Comparison of ENCODE assay signal across 11 mouse cellular contexts in the genomic region with DNA sequence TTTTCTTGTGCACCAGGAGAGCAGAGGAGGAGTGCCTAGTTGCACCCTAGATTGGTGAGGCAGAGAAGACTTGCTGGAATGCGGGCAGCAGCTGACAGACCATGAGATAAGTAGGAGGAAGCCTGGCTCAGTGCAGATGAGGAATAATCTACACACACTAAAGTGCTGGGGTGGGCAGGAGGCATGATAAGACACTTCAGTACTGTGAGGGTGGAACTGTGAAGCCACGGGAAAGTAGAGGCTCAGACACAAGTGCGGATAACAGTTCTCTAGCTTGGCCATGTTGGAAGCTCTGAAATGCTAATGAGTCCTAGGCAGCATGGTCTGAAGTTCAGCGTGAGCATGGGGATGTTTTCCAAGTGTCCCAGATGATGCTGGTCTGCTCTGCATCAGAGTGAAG. TPM values are rescaled to one million over a fixed set of nuclear protein-coding genes. Genes with fewer than 3 reads are reported as not detected.
DNase-seq lines count a peak whose midpoint lies in the region; ATAC-seq lines count a peak whose summit lies in the region.
"Had no signal": no experiment of that assay in that cellular context is flagged by ENCODE, and none has a peak within 500 bp of the region (broad histone marks: within the 10 kb centered on the region; RNA-seq: fewer than 3 reads in every experiment).

No protein-coding gene starts in this region.

- intact Hi-C loops in gastrocnemius, postnatal 14 days (cut with DNase I; ENCODE audit: low total_unique reads) = no loop called here

- H3K27ac ChIP-seq in stomach, embryonic 15.5 days = no peak overlapping the region
- H3K27ac ChIP-seq: hindbrain, embryonic 13.5 days; neural tube, embryonic 12.5 days had no signal

- WGBS in stomach, embryonic 15.5 days = 58% methylated on average over 4 of the region's 4 CpGs

- peaks cover 6% of the 10 kb centered on the region; the same call in 1 of the 2 replicates for H3K36me3 ChIP-seq in stomach, embryonic 15.5 days
- H3K36me3 ChIP-seq: neural tube, embryonic 12.5 days had no signal

- H3K27me3 ChIP-seq in stomach, embryonic 15.5 days (replicated peaks) = no peaks in the 10 kb centered on the region
- H3K27me3 ChIP-seq: hindbrain, embryonic 13.5 days; neural tube, embryonic 12.5 days had no signal

- peak; percentile 92 for ATAC-seq in stomach, embryonic 15.5 days (ENCODE audit: insufficient read depth, low FRiP score, low read depth)

- no peak overlapping the region for H3K4me2 ChIP-seq in stomach, embryonic 15.5 days
- H3K4me2 ChIP-seq: hindbrain, embryonic 13.5 days; neural tube, embryonic 12.5 days had no signal

- no peak overlapping the region for H3K9ac ChIP-seq in stomach, embryonic 15.5 days
- H3K9ac ChIP-seq: hindbrain, embryonic 13.5 days; neural tube, embryonic 12.5 days had no signal

- no peaks in the 10 kb centered on the region for H3K4me1 ChIP-seq in stomach, embryonic 15.5 days
- H3K4me1 ChIP-seq: hindbrain, embryonic 13.5 days; neural tube, embryonic 12.5 days had no signal

- peak; percentile 90 for DNase-seq in right cerebral cortex, adult 18-20 months
- no peak for DNase-seq in right cerebral cortex, postnatal 4 days
- peak; percentile 18 to 57 for DNase-seq in frontal cortex, postnatal 10 days (ENCODE audit: low spot score in 2 of 2)
- DNase-seq in left cerebral cortex, adult 8-10 months (ENCODE audit: low spot score in 2 of 2) = peak; percentile 23 to 88
- no peak for DNase-seq in T-cell, adult 2 months (ENCODE audit: low spot score)
- DNase-seq in gastrocnemius, postnatal 14 days = no peak
- DNase-seq: cerebellum, postnatal 36 days; lung, adult 2 months had no signal

- H3K4me3 ChIP-seq in stomach, embryonic 15.5 days (replicated peaks) = no peak overlapping the region
- H3K4me3 ChIP-seq: hindbrain, embryonic 13.5 days; neural tube, embryonic 12.5 days had no signal

- no peaks in the 10 kb centered on the region for H3K9me3 ChIP-seq in stomach, embryonic 15.5 days
- H3K9me3 ChIP-seq: hindbrain, embryonic 13.5 days; neural tube, embryonic 12.5 days had no signal

RNA-seq across cellular contexts. Expression of a gene that starts 58.3 kb away (rescaled TPM):
- total RNA-seq in left cerebral cortex, adult 8-10 months (2022) = 1 to 10 TPM; 1.6 to 2.9 (median 2.1) TPM
- polyA plus RNA-seq in stomach, embryonic 15.5 days (2015; fragmentation: Nextera tagmentation; extraction: Ambion mirVana) = 0.28 and 0.44 TPM in 2 replicates
- under 1 TPM in 1 of 2 experiments, not detected in 1; 0.06 TPM for total RNA-seq in gastrocnemius, postnatal 14 days (2021)
- polyA plus RNA-seq: lung, adult 2 months had no signal

Comparison
In these comparisons a context has a peak if more than half of its experiments do, and no peak if none do; other contexts are left out.
1. DNase-seq: peak in right cerebral cortex, adult 18-20 months (single experiment), frontal cortex, postnatal 10 days (2 of 2) and left cerebral cortex, adult 8-10 months (2 of 2); none in right cerebral cortex, postnatal 4 days (single experiment), T-cell, adult 2 months (single experiment) and gastrocnemius, postnatal 14 days (single experiment).